Mouse (Mus musculus) intestine, embryonic 16.5 days (tissue): ENCODE results near the gene Abtb2. TPM values are rescaled to one million over a fixed set of nuclear protein-coding genes. Genes with fewer than 3 reads are reported as not detected.

Experiments used
- ATAC-seq: fragments of 200-750 bp; cut with Nextera tagmentation; 2 replicates; pipeline ENCODE4 v1.8.0; 2017; ENCODE audit warnings: moderate TSS enrichment, moderate library complexity
- H3K27ac ChIP-seq: fragments of 300-500 bp; sonication (generic); 2 replicates; pipeline ENCODE4 v1.5.1; 2014; ENCODE audit warnings: mild to moderate bottlenecking, low read length
- H3K27me3 ChIP-seq: fragments of 300-500 bp; sonication (generic); replicated peaks from 2 replicates; pipeline ENCODE4 v1.6.1; 2014; ENCODE audit warnings: low read length, control low read depth, mixed read lengths; ENCODE audit not compliant: control insufficient read depth, insufficient read depth
- H3K36me3 ChIP-seq: fragments of 300-500 bp; sonication (generic); 2 replicates; pipeline ENCODE4 v1.6.1; 2014; ENCODE audit warnings: low read length, control low read depth; ENCODE audit not compliant: control insufficient read depth, insufficient read depth
- H3K4me1 ChIP-seq: fragments of 300-500 bp; sonication (generic); 2 replicates; pipeline ENCODE4 v1.6.1; 2014; ENCODE audit warnings: low read length, control low read depth, mixed read lengths; ENCODE audit not compliant: control insufficient read depth, insufficient read depth
- H3K4me2 ChIP-seq: fragments of 300-500 bp; sonication (generic); 2 replicates; pipeline ENCODE4 v1.6.1; 2014; ENCODE audit warnings: low read depth, low read length, control low read depth
- H3K4me3 ChIP-seq: fragments of 300-500 bp; sonication (generic); 2 replicates; pipeline ENCODE4 v1.5.1; 2014; ENCODE audit warnings: mild to moderate bottlenecking, low read length
- H3K9ac ChIP-seq: fragments of 300-500 bp; sonication (generic); 2 replicates; pipeline ENCODE4 v1.6.1; 2014; ENCODE audit warnings: low read depth, low read length
- H3K9me3 ChIP-seq: fragments of 300-500 bp; sonication (generic); 2 replicates; pipeline ENCODE4 v1.6.1; 2016; ENCODE audit warnings: low read length, control low read depth; ENCODE audit not compliant: control insufficient read depth
- WGBS: fragments of 180-500 bp; shearing (Covaris S2); extraction: QIAGEN DNeasy Blood & Tissue Kit; methylation state at CpG from one replicate; pipeline ENCODE4 v1.1.7; 2014; 5-methylcytosine and 5-hydroxymethylcytosine counted together
- polyA plus RNA-seq: library from polyadenylated mRNA; unstranded; fragments of >200 nt; fragmentation: Nextera tagmentation; extraction: Ambion mirVana; gene quantifications from 2 replicates; pipeline ENCODE4 v1.2.1, GENCODE M21; 2015

Gene Abtb2
- polyA plus RNA-seq, 1 experiment from 2014 or later = 4.7 TPM

DNA sequence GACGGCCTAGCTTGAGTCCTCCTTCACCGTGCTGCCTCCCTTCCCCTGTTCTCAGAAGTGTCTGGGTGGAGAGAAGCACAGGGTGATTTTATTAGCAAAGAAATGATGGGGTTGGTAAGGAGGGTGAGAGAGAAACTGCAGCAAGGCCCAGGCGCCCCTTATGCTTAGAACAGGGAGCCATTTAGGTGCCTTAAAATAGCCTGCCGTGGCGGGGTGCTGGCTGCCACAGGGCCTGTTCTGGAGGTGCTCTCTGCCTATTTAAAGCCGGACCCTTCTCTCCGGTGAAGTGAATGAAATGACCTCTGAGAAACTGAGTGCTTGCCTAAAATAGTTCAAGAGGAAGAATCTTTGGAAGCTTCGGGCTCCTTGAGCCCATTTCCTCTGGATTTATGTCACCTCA, 14.6 kb downstream of the Abtb2 start:
- no peak overlapping the region for H3K4me3 ChIP-seq
- H3K4me1 ChIP-seq = peaks cover 18% of the 10 kb centered on the region; the same call in 1 of the 2 replicates
- WGBS = 50% methylated on average over 8 of the region's 8 CpGs
- no peaks in the 10 kb centered on the region for H3K36me3 ChIP-seq
- no peak for ATAC-seq
- H3K4me2 ChIP-seq = no peak overlapping the region
- H3K9ac ChIP-seq = no peak overlapping the region
- no peak overlapping the region for H3K27ac ChIP-seq
- H3K9me3 ChIP-seq = no peaks in the 10 kb centered on the region
- H3K27me3 ChIP-seq = no peaks in the 10 kb centered on the region

DNA sequence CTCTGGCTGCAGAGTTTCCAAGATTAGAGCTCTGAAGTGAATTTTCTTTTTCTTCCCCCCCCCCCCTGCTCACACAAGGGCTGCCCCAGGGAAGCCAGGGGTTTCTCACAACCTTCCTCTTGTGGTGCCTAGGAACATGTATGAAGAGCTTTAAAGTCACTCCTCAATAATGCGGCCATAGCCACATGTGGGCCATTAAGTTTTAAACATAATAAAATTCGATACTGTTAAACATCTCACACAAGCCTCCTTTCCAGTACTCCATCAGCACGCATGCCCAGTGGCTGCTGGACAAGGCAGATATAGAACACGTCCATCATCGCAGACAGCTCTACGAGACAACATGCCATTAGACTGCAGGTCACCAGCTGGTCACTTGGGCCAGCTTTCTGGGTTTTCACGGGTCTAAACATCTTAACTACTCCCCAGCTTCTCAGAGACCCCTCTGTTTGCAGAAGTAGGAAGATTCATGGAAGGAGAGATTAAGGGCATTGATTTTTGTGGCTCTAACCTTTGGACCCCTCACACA, 15.3 kb downstream of the Abtb2 start:
- 41% methylated on average over 7 of the region's 7 CpGs for WGBS
- Histone ChIP-seq H3K27me3 (no peaks in the 10 kb centered on the region), H3K4me2 (no peak overlapping the region), H3K9ac (no peak overlapping the region), H3K36me3 (no peaks in the 10 kb centered on the region), H3K9me3 (no peaks in the 10 kb centered on the region), H3K4me3 (no peak overlapping the region), H3K4me1 (peaks cover 18% of the 10 kb centered on the region; the same call in 1 of the 2 replicates), H3K27ac (no peak overlapping the region)
- no peak for ATAC-seq

DNA sequence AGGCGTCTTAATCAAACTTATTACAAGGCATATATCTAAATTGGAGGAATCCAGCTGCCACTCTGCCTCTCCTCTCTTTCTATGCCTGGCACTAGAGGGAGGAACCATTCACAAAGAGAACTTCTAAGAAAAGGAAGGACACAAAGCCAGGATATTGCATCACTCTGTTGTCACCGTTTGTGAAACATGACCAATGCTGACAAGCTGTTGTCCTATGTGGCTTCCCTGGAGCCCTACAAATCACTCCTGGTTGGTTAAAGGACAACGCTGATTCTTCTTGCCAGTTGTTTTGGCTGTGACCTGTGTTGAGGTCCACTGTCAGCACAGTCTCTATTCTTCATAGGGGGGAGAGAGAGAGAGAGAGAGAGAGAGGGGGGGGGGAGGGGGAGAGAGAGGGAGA, 17.2 kb downstream of the Abtb2 start:
- 65% methylated on average over 3 of the region's 3 CpGs for WGBS

DNA sequence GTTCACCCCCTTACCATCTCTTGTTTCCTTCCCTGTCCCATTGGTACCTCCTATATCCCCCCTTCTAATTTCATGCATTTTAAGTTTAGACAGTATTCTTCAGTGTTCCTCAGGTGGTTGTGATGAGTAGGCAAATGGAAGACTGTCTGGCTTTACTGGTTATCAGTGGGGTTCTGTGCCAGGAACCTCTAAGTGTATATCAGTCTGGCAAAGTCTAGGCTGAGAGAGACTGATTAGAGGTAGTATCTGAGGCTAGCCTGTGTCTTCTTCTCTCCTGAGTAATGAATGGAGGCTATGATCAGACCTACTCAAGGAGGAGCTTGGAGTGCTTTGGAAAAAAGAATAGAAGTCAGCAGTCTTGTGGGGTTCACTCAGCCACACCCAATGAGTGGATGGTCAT, 18.0 kb downstream of the Abtb2 start:
- Histone ChIP-seq H3K36me3 (no peaks in the 10 kb centered on the region), H3K4me1 (peaks cover 9% of the 10 kb centered on the region; the same call in 1 of the 2 replicates), H3K27me3 (no peaks in the 10 kb centered on the region), H3K27ac (no peak overlapping the region), H3K9me3 (no peaks in the 10 kb centered on the region), H3K9ac (no peak overlapping the region), H3K4me2 (no peak overlapping the region), H3K4me3 (no peak overlapping the region)
- peak; percentile 29; the same call in 1 of the 2 replicates for ATAC-seq

More for the DNA sequence above, 17.2 kb downstream of the Abtb2 start:
- no peak overlapping the region for H3K27ac ChIP-seq
- no peaks in the 10 kb centered on the region for H3K36me3 ChIP-seq
- no peak for ATAC-seq
- peaks cover 11% of the 10 kb centered on the region; the same call in 1 of the 2 replicates for H3K4me1 ChIP-seq
- no peak overlapping the region for H3K9ac ChIP-seq
- no peak overlapping the region for H3K4me2 ChIP-seq
- H3K27me3 ChIP-seq = no peaks in the 10 kb centered on the region
- H3K4me3 ChIP-seq = no peak overlapping the region
- no peaks in the 10 kb centered on the region for H3K9me3 ChIP-seq

- WGBS = 85% methylated on average over 3 of the region's 3 CpGs
- no peak overlapping the region for H3K9ac ChIP-seq
- no peak overlapping the region for H3K4me3 ChIP-seq
- H3K27ac ChIP-seq = no peak overlapping the region
- H3K27me3 ChIP-seq = no peaks in the 10 kb centered on the region
- no peaks in the 10 kb centered on the region for H3K4me1 ChIP-seq
- H3K4me2 ChIP-seq = no peak overlapping the region
- H3K36me3 ChIP-seq = no peaks in the 10 kb centered on the region
- no peak for ATAC-seq
- no peaks in the 10 kb centered on the region for H3K9me3 ChIP-seq
Observed at GRCm38 (mm10) chr2:103586423-103586822, 20.3 kb downstream of the Abtb2 start.

- 74% methylated on average over 5 of the region's 5 CpGs for WGBS
Observed at GRCm38 (mm10) chr2:103588776-103589175, 22.7 kb downstream of the Abtb2 start.

DNA sequence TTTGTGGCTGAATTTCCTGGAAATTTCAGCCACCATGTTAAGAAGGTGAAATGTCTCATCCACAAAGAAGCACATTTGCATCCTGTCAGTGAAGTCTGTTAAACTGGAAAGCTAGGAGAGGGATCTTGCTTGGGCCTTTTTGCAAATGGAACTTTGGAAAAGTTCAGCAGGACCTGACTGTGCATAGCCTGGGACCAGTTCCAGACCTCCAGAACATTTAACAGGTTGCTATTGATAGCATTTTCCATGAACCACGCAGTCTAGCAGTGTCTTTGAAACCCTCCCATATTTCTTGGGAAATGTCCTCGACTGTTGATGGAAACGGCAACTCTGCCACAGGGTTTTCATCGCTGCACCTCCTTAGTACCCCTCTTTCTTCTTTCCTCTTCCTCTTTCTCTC, 23.3 kb downstream of the Abtb2 start:
- WGBS = 82% methylated on average over 4 of the region's 4 CpGs
- H3K9ac ChIP-seq = no peak overlapping the region
- H3K4me2 ChIP-seq = no peak overlapping the region
- ATAC-seq = no peak
- peaks cover 9% of the 10 kb centered on the region; the same call in 1 of the 2 replicates for H3K4me1 ChIP-seq
- no peaks in the 10 kb centered on the region for H3K27me3 ChIP-seq
- H3K9me3 ChIP-seq = no peaks in the 10 kb centered on the region
- no peak overlapping the region for H3K4me3 ChIP-seq
- no peaks in the 10 kb centered on the region for H3K36me3 ChIP-seq
- H3K27ac ChIP-seq = no peak overlapping the region

More at GRCm38 (mm10) chr2:103588776-103589175, 22.7 kb downstream of the Abtb2 start:
- ATAC-seq = no peak
- Histone ChIP-seq H3K27ac (no peak overlapping the region), H3K4me1 (peaks cover 7% of the 10 kb centered on the region; the same call in 1 of the 2 replicates), H3K27me3 (no peaks in the 10 kb centered on the region), H3K4me3 (no peak overlapping the region), H3K36me3 (no peaks in the 10 kb centered on the region), H3K9me3 (no peaks in the 10 kb centered on the region), H3K9ac (no peak overlapping the region), H3K4me2 (no peak overlapping the region)

DNA sequence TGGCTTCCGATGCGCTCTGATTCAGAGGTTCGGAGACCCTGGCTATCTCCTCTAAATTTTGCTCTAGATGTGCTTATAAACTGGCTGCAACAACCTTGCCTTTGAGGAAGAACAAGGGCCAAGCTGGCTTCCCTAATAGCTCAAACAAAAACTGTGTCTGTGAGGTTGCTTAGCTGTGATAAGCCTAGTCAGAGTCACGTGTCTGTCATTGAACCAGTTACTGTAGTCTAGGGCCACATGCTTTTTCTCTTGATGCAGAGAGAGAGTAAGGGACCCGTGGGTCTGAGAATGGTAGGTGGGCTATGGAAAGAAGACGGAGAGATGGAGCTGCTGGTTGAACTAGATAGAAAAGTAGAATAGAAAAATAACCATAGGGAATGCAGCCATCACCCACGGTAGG, 24.5 kb downstream of the Abtb2 start:
- Histone ChIP-seq H3K9me3 (no peaks in the 10 kb centered on the region), H3K9ac (no peak overlapping the region), H3K4me1 (peaks cover 18% of the 10 kb centered on the region; the same call in 1 of the 2 replicates), H3K27ac (no peak overlapping the region), H3K4me3 (no peak overlapping the region), H3K36me3 (no peaks in the 10 kb centered on the region), H3K27me3 (no peaks in the 10 kb centered on the region), H3K4me2 (no peak overlapping the region)
- no peak for ATAC-seq
- 91% methylated on average over 7 of the region's 7 CpGs for WGBS

DNA sequence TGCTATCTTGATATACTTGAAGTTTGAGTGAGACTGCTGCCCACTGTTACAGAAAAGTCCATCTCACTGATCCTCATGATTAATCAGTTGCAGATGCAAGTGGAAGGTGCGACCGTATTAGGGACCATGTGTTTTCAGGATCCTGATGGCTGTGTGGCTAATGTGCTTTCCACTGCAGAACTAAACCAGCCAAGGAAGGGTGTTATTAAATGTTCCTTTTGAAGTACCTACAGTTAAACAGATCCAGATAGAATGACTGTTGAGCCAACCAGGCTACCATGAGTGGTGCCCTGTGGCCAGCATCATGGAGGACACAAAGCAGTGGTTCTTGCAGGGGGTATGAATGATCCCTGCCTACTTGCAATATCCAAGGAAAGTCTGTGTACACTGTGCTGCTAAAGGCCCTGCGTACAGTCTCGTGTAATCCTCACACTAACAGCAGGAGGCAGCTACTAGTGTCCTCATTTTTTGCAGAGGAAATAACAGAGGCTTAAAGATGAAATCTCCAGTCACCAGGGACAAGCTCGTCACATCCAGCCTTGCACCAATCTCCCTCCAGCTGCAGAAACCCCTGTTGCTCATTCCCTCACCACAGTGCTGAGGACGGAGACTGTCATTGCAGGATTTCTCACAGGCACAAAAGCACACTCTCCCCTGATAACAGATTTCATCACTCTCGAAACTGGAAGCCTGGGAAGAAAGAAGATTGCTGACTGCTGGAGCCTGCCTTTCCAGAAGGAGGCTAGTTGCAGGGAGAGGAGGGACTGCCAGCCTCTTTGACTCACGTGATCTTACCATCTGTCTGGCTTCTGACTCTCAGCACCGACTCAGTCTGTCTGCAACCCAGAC, 25.9 kb downstream of the Abtb2 start:
- Histone ChIP-seq H3K4me1 (peaks cover 18% of the 10 kb centered on the region; the same call in 1 of the 2 replicates), H3K9ac (no peak overlapping the region), H3K27me3 (no peaks in the 10 kb centered on the region), H3K9me3 (no peaks in the 10 kb centered on the region), H3K4me3 (no peak overlapping the region), H3K4me2 (no peak overlapping the region), H3K36me3 (no peaks in the 10 kb centered on the region), H3K27ac (peak overlapping the region; percentile 49)
- WGBS = 52% methylated on average over 9 of the region's 9 CpGs
- ATAC-seq = peak; percentile 43; the same call in 1 of the 2 replicates
